Mouse (Mus musculus): ENCODE results near the gene Baz1b.

GRCm38 (mm10) chr5:135224169-135224568 lies 37.1 kb downstream of the Baz1b start:
- TF ChIP-seq CTCF (IDR thresholded peaks at IDR 0.05) (no peak), POLR2A (IDR thresholded peaks at IDR 0.05; ENCODE audit: insufficient read depth, low read depth, low read length) (no peak), EP300 (IDR thresholded peaks at IDR 0.05; ENCODE audit: insufficient read depth, low read depth, low read length) (no peak)

Data from heart, adult 2 months (tissue).